Mouse (Mus musculus): ENCODE measurements at regions not wholly inside any gene's neighbourhood (a gene's known extent, or its start where the extent isn't known, plus 50 kb on each side); places are given as distances from the start of the nearest gene placed in this dataset.

DNA sequence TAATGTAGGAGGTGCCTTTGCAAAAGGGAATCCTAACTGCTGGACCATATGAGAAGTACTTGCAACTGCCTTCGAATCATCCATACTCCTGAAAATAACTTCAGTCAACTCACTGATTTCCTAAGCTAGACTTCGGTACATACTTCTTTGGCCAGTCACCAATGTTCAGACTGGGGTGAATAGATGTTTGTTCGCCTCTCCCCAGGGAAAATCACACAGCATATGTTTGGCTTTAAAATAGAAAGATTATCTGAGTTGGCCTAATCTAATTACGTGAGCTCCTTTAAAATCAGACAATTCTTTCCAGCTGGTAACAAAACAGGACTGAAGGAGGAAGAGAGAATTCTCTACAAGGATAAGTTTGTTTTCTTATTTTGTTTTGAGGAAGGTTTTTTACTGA lies 765.6 kb downstream of the Gm826 start:
- no peak for DNase-seq (ENCODE audit: low spot score in 2 of 2)
- Histone ChIP-seq H3K4me3 (no peak overlapping the region), H3K27ac (no peak overlapping the region)
- no peak for TF ChIP-seq CTCF (conservative IDR thresholded peaks at IDR 0.05)

DNA sequence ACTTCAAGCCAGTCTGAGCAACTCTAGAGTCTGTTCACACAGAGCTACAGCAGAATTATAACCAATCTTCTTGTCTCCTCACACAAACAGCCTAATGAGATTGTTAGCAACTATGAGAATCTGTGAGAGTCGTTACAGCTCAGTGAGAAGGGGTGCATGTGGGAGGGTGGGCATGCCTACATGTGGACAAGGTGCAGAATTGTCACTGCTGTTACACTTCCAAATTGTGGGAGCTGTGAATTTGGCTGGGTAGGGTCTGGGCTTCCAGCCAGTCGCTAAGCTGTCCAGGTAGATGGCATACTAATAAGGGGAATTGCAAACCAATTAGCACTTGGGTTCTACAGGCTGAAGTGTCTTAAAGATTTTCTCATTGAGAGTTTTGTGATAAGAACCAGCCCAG lies 762.1 kb downstream of the Gm826 start:
- TF ChIP-seq CTCF (conservative IDR thresholded peaks at IDR 0.05), result no peak

DNA sequence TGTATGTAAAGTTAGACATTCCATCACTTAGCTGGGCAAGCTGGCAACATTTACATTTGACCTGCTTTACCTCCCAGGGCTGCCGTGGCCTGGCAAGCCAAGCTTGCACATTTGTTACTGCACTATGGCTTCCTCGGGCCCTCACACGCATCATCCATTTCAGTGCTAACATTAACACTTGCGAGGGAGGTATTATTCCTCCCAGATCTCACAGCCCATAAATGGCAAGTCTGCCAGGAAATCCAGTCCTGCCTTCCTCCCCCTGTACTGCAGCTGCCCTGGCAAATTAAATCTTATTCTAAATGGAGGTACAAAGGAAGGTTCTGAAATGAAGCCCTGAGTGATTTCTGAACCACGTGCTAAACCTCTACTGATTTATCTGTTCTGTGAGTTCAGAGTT lies 758.7 kb downstream of the Gm826 start:
- no peak for DNase-seq (ENCODE audit: low spot score in 2 of 2)
- TF ChIP-seq CTCF (conservative IDR thresholded peaks at IDR 0.05), result no peak

More for the DNA sequence above, 762.1 kb downstream of the Gm826 start:
- Histone ChIP-seq H3K4me3 (no peak overlapping the region), H3K27ac (no peak overlapping the region)
- no peak for DNase-seq (ENCODE audit: low spot score in 2 of 2)

DNA sequence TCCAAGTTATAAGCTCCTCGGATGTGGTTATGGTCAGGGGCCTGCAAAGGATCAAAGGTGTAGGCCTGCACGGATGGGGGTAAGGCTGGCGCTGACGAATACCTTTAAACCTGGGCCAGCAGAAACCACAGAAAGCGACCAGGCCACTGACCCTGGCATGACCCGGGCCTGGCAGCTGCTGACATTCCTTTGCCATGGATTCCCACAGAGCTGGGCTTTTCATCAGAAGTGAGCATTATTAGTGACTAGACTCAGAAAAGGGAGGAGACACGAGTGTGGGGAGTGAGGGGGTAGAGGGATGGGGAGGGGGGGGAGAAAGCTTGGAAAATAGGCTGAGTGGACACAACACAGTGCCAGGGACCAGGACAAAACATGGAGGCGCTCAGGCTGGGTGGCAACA lies 750.9 kb downstream of the Gm826 start:
- no peak overlapping the region for H3K4me3 ChIP-seq
- no peak overlapping the region for H3K27ac ChIP-seq
- no peak for DNase-seq (ENCODE audit: low spot score in 2 of 2)
- TF ChIP-seq CTCF (conservative IDR thresholded peaks at IDR 0.05), result no peak

More for the DNA sequence above, 758.7 kb downstream of the Gm826 start:
- Histone ChIP-seq H3K4me3 (no peak overlapping the region), H3K27ac (no peak overlapping the region)

DNA sequence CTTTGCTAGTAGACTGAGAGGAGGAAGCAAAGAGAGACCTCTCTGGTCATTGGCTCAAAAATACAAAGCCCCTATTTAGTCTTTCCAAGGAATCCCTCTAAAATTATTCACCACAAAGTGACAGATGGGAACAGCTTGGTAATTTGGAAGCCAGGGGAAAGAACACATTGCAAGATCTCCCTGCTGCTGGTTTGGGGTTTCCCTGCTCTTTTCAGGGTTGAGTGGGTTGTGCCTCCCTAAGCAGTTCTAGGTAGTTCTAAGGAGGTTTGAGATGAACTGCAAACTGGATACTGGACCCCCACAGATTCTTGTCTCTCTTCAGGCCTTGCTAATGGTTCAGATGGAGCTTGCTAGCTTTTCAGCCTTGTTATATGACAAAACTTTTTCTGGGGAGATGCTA lies 749.3 kb downstream of the Gm826 start:
- DNase-seq (ENCODE audit: low spot score in 2 of 2), result peak; percentile 15 to 49
- H3K27ac ChIP-seq, result no peak overlapping the region
- no peak for TF ChIP-seq CTCF (conservative IDR thresholded peaks at IDR 0.05)
- H3K4me3 ChIP-seq, result no peak overlapping the region

DNA sequence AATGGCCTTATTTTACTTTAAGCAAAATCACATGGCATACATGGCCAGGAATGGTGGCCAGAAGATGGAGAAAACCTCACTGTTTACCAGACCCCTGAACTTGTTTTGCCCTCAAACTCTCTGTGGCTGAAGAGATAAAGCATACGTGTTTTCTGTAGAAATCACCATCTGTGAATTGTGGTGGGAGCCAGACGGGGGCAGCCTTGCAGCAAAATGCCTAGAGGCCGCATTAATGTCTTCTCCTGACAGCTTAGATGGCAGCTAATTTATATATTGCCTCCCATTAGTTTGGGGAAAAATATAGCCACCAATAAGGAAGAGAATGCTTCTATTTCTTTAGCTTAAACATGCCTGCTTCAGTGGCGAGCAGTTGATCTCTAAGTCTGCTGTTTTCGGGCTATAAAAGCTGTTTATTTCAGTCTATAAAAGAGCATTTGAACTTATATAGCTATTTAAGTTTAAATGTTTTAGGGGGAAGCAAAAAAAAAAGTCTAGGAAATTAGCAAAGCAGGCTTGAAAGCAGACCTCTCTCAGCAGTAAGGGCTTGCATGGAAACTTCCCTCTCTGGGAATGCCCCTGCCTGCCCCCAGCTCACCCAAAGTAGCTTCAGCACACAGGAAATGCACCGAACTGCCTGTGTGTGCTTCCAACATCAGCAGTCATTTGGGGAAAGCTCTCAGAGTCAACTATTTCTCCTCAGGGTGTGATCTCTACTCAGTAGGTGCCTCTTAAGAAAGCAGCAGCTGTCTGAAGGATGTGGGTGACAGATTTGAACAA lies 747.1 kb downstream of the Gm826 start:
- Histone ChIP-seq H3K4me3 (no peak overlapping the region), H3K27ac (no peak overlapping the region)
- peak; percentile 62 for TF ChIP-seq CTCF (conservative IDR thresholded peaks at IDR 0.05)
- no peak for DNase-seq (ENCODE audit: low spot score in 2 of 2)

DNA sequence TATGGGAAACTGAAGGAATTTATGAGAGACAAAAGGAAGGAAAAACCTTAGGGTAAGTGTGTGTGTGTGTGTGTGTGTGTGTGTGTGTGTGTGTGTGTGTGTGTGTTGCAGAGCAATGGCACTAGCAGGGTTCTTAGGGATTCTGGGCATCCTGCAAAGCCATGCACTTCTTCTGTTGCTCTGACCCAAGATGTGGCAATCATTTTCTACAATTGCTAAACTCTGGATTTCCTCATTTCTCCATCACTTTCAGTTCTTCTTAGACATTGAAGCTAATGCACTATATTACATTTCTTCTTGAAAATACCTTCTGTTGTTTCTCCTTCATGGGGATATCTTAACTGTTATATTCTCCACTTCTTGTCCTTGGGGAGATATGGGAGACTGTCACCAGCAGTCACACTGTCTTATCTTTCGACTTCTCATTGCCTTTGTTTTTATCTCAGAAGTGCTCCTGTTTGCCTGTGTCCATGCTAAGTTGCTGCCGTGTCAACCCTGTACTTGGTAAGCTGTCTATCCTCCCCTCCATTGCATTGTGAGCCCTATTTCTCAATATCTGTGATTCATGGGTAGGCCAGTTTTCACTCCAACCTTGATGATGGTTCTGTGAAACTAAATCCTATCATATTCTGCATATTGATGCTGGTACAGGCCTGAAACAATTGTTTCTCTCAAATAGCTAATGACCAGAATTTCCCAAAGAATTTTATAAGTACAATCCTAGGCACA lies 742.4 kb downstream of the Gm826 start:
- Histone ChIP-seq H3K4me3 (no peak overlapping the region), H3K27ac (no peak overlapping the region)
- no peak for DNase-seq (ENCODE audit: low spot score in 2 of 2)
- TF ChIP-seq CTCF (conservative IDR thresholded peaks at IDR 0.05), result no peak

DNA sequence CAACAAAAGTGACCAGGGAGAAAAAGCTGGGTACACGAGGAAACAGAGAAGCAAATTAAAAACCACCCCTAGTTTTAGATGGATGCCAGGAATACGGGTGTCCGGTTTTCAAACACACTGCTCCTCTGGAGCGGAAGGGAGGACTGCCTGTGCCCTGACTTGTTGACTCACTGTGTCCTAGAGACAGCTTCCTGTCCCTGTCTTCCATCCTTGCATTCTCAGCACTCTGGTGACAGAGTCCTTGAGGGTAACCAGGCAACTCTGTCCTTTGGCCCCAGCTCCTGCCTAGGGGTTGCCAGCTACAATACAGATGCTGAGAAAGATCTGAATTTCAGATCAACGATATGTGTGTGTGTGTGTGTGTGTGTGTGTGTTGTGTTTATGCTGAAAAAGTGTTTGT lies 741.1 kb downstream of the Gm826 start:
- Histone ChIP-seq H3K27ac (no peak overlapping the region), H3K4me3 (no peak overlapping the region)
- no peak for TF ChIP-seq CTCF (conservative IDR thresholded peaks at IDR 0.05)
- DNase-seq (ENCODE audit: low spot score in 2 of 2), result no peak

DNA sequence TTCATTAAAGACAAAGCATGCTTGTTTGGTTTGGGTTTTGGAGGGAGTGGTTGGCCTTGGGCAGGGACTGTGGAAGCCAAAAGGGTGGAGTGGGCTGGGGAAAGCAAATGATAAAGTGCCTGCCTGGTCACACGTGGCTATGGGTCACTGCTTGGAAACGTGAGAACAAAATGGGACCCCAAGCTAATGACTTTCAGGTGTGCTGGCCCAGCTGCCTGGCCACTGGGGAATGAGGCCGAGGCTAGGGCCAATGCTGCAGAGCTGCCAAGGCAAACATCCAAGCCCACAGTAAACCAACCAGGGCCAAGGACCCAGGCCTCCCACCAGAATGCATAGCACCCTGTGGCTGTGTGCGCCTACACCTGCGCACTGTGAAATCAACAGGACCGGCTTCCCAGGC lies 737.7 kb downstream of the Gm826 start:
- H3K4me3 ChIP-seq, result no peak overlapping the region
- TF ChIP-seq CTCF (conservative IDR thresholded peaks at IDR 0.05), result no peak
- DNase-seq (ENCODE audit: low spot score in 2 of 2), result no peak
- no peak overlapping the region for H3K27ac ChIP-seq

DNA sequence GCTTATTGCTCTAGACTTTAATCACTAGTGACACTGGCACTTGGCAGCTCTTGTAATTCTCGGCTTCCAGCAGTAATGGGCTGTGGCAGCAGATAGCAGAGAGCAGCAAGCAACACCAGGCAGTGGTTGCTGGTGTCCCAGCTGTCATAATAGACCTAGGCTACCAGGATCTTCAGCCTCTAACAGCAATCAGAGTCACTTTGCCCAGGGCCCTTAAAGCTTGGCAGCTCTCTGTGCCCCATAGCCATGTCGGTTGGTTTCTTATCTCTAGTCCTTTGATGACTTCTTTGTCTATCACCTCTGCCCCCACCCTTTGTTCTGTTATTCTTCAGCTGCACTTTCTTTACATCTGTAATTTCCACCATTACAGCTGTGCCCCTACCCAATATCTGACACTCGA lies 735.9 kb downstream of the Gm826 start:
- Histone ChIP-seq H3K4me3 (no peak overlapping the region), H3K27ac (no peak overlapping the region)
- DNase-seq (ENCODE audit: low spot score in 2 of 2), result no peak
- TF ChIP-seq CTCF (conservative IDR thresholded peaks at IDR 0.05), result no peak

DNA sequence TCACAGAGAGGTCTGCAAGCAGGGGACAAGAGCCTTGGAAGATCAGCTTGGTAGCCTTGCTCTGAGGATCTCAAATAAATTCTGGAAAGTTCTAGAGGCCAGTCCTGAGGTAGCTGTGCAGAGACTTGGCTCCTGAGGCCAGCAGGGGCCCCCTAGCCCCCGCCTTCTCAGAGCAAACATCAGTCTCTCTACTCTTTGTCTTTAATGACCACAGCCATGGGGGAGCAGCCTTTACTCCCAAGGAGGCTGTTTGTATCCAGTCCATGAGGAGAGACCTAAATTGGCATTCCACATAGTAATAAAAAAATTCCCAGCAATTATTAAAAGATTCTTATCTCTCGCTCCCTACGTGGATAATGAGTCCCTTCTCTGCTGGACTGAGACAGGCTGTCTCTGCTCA lies 726.8 kb downstream of the Gm826 start:
- H3K4me3 ChIP-seq, result no peak overlapping the region
- no peak overlapping the region for H3K27ac ChIP-seq
- TF ChIP-seq CTCF (conservative IDR thresholded peaks at IDR 0.05), result no peak
- DNase-seq (ENCODE audit: low spot score in 2 of 2), result no peak

DNA sequence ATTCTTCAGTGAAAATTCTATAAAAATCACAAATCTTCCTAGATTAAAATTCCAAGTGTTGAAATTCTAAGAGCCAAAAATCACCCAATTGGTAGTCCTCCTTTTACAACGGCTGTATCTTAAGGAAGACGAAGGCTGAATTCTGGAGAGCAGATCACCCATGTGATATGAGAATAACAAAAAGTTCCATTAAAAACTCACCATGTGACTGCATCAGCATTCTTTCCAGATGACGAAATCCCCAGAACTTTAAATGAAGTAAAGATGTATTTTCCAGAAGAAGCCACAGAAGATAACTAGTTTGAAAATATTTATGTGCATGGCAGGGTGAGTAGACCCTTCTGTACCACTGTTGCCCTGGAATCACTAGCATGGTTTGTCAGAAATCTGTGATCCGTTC lies 723.5 kb downstream of the Gm826 start:
- no peak for DNase-seq (ENCODE audit: low spot score in 2 of 2)
- no peak overlapping the region for H3K27ac ChIP-seq
- no peak overlapping the region for H3K4me3 ChIP-seq
- TF ChIP-seq CTCF (conservative IDR thresholded peaks at IDR 0.05), result no peak

DNA sequence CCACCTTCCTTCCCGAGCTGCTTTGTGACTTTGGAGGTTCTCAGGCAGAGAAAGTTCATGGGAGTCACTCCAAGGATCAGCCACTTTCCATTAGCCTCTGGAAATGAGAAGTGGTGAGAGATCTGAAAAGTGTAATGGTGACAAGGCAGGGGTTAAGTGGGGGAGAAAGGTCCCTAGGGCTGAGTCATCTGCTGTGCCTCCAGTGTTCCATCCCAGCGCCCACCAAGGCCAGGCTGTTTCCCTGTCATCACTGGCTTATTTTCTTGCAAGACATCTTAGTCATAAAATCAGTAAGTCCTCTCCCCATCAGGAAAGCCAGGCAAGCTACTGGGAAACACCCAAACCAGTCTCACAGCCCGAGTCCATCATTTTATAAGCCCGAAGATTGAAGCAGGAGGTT lies 717.3 kb downstream of the Gm826 start:
- TF ChIP-seq CTCF (conservative IDR thresholded peaks at IDR 0.05), result no peak
- H3K4me3 ChIP-seq, result no peak overlapping the region
- no peak overlapping the region for H3K27ac ChIP-seq
- DNase-seq (ENCODE audit: low spot score in 2 of 2), result no peak

DNA sequence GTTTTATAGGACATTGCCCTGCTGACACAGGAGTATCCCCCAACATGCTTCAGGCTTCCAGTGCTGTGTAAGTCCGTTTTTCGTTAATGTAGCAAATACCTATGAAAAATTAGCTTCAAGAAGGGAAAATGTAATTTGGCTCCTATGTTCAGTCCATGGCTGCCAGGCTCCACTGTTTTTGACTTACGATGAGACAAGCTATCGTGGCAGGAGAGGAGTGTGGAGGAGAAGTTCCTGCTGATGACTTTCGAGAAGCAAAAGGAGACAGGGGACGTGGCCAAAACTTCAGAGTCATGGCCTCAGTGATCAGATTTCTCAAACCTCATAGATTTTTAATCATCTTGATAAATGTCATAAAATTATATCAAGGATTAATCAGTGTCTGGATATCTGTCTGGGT lies 712.7 kb downstream of the Gm826 start:
- H3K27ac ChIP-seq, result no peak overlapping the region
- DNase-seq (ENCODE audit: low spot score in 2 of 2), result no peak
- H3K4me3 ChIP-seq, result no peak overlapping the region
- no peak for TF ChIP-seq CTCF (conservative IDR thresholded peaks at IDR 0.05)
